Mouse (Mus musculus) adipocyte (in vitro differentiated cells): ENCODE data around the gene Fcnb.
A peak's percentile ranks its signal among the peaks of the same experiment; 100 is the strongest.

Experiments used
- DNase-seq: peaks from one replicate; pipeline ENCODE4 v3.0.0-alpha.2; 2016; ENCODE audit warnings: low spot score

Fcnb gene

DNA sequence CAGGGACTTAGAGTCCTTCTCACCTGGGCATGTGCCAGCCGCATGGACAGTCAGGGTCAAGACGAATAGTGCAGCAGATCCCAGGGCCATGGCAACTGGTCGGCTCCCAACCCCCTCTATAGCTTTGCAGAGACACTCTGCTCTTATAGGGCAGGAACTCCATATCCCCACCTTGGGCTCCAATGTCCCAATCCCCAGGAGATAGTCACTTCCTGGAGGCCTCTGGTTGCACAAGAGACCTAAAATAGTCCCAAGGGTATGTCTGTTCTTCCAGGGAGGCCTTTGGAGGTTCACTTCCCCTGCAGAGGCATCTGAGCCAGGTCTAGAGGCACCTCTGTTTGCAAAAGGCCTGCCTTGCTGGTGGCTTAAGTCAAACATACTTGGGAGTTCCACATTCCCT is at the start of gene Fcnb:
Gene Fcnb, minus strand, starts transcription at position 118 of the 400 bp plus-strand sequence.
- DNase-seq: no peak

- no peak for DNase-seq
Observed at GRCm38 (mm10) chr2:28133833-28134232, 49.1 kb upstream of the Fcnb start.

- DNase-seq: no peak
Observed at GRCm38 (mm10) chr2:28132117-28132516, 47.4 kb upstream of the Fcnb start.

DNA sequence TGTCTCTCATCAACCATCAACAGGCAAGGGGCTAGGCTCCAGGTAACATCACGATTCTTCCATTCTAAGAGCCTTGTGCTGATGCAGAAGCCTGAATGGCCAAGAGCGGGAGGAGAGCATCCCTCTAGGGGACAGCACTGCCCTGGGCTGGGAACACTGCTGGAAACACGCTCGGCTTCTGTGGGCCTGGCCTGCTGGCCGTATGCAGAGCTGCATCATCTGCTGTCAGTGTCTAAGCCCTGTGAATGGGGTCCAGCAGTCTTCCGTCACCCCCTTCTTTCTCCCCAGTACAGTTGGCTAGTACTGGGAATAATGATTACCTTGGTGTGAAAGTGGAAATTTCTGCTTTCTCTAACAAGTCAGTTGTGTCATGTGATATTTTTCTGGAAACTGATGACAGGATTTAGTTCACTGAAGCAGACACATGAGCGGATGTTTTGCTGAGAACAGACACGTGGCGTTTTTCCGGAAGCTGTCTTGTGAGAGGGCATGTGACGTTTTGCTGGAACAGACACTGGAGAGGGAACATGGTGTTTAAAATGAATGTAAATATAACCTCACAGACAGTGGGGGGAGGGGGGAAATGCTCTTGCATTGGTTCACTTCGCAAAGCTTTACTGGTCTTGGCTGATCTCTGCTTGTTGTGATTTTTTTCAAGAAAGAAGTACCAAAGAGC is 42.2 kb upstream of the Fcnb start:
- DNase-seq: no peak

DNA sequence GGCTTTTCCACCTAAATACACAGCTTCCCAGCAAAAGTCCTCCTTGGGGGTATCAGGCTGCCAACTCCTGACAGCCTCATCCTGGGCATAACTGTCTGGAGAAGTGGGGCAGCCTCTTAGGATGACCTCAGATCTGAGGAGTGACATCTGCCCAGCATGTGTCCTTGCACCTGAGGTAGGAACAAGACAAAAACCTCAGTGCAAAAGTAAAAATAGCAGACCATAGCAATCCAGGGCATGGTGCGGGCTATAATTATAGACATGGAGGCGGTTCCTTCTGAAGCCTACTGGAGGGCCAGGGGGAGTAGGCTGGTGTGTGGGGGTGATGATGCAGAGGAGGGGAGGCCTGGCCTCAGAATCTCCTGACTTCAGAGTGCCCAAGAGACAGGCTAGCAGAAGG is 39.2 kb upstream of the Fcnb start:
- no peak for DNase-seq

- DNase-seq: no peak
Observed at GRCm38 (mm10) chr2:28121309-28121708, 36.6 kb upstream of the Fcnb start.

DNA sequence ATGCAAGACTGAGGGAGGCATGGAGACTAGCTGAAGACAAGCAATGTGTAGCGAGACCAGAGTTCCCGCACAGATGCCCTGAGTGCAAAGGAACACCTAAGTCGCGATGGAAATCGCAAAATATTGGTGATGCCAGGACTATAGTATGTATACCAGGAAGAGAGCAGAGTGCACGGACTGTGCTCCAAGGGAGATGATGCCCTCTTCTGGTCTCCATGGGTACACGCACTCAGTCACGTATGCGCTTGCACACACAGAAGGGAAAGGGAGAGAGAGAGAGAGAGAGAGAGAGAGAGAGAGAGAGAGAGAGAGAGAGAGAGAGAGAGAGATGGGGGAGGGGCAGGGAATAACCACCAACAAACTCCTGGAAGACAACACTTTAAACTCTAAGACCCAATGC is 35.7 kb upstream of the Fcnb start:
- peak; percentile 11 for DNase-seq

DNA sequence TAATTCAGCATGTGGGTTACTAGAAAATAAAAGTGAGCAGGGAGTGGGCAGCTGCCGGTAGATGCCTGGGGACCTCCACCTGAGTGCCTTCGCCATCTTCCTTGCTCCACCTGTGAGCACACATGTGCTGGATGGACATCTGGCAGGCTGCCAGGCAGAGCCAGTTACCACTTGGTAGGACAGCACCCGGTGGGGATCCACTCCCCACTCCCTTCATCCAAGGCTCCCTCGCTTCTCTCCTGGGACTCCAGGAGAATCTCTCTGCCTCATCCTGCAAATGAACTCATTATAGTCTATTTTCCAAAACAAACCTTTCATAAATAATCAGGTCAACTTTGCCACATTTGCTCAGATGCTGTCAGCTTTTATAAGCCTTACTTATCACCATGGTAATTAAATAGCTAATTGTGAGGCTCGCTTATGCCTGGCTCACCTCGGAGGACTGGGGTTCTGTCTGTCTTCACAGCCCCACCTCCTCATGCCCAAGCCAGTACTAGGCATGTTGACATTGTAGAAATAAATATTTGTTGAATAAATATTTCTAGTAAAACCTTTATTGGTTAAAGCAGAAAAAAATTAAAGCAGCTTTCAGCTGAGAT is 33.9 kb upstream of the Fcnb start:
- DNase-seq: no peak

DNA sequence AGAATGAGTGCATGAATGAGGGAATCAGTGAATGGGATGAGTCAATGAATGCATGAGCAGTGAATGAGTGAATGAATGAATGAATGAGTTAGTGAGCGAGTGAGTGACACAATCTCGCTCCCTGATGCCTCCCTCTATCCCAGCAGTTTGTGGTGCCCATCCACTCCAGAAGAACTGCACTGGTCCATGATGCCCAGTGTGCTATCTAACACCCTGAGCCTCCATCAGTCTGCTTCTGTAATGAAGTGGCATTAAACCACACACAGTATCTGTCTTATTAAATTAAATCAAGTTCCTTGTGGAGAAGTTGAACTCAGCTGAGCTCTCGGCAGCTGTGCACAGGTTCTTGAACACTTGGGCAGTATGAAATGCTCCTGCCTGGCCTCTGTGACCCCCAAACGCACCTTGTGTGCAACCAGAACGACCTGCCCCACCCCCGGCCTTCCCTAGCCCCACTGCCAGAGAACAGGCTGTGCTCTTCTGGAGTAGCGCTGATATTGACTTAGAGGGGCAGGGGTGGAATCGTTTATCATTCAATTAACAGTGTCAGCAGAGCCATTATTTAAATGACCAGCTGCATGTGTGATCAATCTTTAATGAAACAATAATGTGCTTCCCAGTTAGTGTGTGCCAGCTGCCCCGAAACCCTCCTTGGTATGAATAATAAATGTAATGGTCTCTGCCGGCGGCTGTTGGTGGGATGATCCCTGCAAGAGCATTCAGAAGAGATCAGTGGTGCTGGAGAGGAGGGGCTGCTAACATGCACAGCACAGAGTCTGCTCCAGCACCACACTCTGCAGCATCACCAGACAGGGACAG is 33.0 kb upstream of the Fcnb start:
- DNase-seq: no peak

- no peak for DNase-seq
Observed at GRCm38 (mm10) chr2:28108763-28109162, 24.1 kb upstream of the Fcnb start.

- no peak for DNase-seq
Observed at GRCm38 (mm10) chr2:28106002-28106401, 21.3 kb upstream of the Fcnb start.

- no peak for DNase-seq
Observed at GRCm38 (mm10) chr2:28103653-28104052, 19.0 kb upstream of the Fcnb start.

DNA sequence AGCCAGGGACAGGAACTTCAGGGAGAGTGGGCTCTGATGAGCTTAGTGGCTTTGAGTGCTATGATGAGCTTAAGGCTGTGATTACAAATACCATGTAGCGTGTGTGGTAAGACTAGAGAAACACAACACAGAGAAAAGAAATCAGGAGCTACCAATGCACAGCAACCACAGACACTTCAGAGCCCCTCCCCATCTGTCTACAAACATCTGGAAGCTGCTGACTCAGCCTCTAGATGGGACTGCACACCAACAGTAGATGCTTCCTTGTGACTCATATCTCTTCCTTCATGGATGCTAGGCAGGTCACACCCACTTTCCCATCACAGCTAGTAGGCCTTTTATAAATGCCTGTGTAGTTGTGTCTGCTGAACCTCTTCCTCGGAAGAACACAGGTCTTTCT is 17.2 kb upstream of the Fcnb start:
- no peak for DNase-seq

DNA sequence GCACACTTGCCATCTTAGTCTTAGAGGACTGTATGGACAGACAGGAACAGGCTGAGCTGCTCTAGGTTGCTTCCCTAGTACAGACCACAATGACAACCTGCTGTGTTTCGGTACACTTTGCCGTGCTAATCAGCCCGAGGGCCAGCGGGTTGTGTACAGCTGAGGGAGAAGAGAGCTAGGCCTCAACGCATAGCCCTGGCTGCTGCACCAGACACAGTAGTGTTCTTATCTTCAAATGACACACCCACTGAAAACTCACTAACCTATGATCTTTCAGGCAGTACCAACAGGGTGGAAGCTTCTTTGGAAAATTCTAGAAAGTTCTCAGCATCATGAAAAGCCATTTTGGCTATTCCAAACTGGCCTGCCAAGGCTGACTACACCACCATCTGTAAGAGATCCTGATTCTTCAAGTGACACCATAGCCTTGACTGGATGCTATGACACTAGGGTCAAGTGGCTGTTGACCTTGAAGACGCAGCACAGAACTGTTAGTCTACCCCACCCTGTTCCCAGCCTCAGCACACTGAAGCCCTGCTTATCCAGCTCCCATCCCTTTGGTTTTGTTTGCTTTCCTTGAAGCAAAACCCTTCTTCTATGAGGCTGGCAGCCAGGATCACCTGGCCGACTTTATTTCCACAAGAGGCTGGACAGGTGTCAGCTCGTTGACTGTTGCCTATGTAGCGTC is 16.3 kb upstream of the Fcnb start:
- DNase-seq: no peak

DNA sequence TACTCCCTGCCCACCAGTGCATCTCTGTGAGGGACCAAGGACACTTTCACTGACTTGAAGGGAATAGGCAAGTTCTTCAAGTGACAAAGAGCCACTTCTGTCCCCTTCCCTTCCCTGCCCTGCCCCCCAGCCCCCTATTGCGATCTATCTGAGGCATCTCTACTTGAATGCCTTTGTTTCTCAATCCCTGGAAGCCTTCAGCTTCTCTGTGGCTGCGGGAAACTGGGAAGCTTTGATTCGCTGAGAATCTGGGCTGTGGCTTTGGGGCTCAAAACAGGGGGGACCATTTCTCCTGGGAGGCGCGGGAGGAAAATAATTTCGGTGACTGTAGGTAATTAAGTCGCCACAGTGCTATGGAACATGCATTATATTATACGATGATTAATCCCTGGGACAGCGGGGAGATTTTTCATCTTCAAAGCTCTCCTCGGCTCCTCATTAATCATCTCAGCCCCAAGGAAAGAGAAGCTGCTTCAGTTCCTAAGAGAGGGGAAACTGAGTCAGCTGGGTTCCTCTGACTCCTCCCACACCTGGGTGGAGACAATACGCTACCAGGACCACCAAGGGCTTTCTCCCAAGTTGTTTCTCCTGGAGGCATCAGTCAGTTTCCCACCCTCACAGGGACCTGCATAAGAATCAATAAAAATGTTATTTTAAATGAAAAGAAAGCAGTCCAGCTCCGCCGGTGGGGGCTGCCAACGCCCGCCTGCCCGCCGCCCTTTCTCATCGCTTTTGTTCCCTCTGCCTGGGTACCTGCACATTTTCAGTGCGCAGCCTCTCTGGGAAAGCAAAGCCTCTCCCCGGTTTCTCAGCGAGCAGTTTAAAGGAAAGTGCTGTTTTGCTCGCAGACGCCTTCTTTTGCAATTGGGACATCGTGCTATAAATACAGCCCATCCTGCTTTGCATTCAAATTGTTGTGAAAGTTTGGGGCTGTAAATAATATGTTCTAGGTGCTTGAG is 14.1 kb upstream of the Fcnb start:
- no peak for DNase-seq

GRCm38 (mm10) chr2:28096751-28097309 is 12.1 kb upstream of the Fcnb start:
- no peak for DNase-seq

- DNase-seq: no peak
Observed at GRCm38 (mm10) chr2:28092099-28092498, 7.4 kb upstream of the Fcnb start.

GRCm38 (mm10) chr2:28091042-28091441 is 6.4 kb upstream of the Fcnb start:
- no peak for DNase-seq

- no peak for DNase-seq
Observed at GRCm38 (mm10) chr2:28090299-28091008, 5.8 kb upstream of the Fcnb start.

GRCm38 (mm10) chr2:28089095-28089494 is 4.4 kb upstream of the Fcnb start:
- DNase-seq: no peak
